Mouse (Mus musculus) liver, postnatal 0 days (tissue): Measurements from ENCODE around the gene Lrsam1.

Experiments used
- CTCF ChIP-seq: sonication (generic); IDR thresholded peaks from 2 replicates; pipeline ENCODE4 v1.5.1; 2016; ENCODE audit warnings: antibody characterized with exemption, low read depth
- EP300 ChIP-seq: IDR thresholded peaks from 2 replicates; pipeline ENCODE4 v1.6.1; 2016; ENCODE audit warnings: antibody characterized with exemption, low read depth, mild to moderate bottlenecking

GRCm38 (mm10) chr2:32876490-32877302, 84.7 kb downstream of the Lrsam1 start:
- TF ChIP-seq EP300 (no peak), CTCF (no peak)
